Mouse (Mus musculus): ENCODE measurements around the gene Usb1.
"Not testable (repeated sequence)": the region's sequence is repeated elsewhere in the genome, so short reads cannot be mapped to it uniquely, and the experiment has no call there.

Gene Usb1

GRCm38 (mm10) chr8:95374429-95374828, 42.3 kb downstream of the Usb1 start:
- DNase-seq (ENCODE audit: low spot score in 2 of 2) = no peak

DNA sequence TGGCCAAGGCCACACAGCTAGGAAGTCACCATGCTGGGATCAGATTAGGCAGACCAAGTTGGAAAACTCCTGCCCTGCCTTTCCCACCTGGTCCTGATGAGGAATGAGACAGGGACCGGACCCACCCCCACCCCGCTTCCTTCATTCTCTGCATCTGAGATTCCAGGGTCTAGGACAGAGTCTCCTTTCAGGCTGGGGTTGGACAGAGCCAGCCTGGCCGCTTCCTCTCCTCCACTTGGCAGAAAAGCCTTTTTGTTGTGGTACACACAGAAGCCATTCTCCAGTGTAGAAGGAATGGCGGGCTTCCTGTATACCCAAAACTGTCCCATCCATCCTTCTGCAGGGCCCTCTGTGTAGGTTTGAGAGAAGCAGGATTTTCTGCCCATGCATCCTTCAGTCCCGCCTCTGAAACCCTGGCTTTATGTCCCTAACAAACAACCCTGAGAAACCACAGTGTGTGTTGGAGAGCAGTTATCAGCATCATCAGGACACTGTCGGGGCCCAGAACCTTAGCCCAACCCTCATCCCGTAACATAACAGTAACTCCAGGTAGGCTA, 43.4 kb downstream of the Usb1 start:
- no peak for DNase-seq (ENCODE audit: low spot score in 2 of 2)

DNA sequence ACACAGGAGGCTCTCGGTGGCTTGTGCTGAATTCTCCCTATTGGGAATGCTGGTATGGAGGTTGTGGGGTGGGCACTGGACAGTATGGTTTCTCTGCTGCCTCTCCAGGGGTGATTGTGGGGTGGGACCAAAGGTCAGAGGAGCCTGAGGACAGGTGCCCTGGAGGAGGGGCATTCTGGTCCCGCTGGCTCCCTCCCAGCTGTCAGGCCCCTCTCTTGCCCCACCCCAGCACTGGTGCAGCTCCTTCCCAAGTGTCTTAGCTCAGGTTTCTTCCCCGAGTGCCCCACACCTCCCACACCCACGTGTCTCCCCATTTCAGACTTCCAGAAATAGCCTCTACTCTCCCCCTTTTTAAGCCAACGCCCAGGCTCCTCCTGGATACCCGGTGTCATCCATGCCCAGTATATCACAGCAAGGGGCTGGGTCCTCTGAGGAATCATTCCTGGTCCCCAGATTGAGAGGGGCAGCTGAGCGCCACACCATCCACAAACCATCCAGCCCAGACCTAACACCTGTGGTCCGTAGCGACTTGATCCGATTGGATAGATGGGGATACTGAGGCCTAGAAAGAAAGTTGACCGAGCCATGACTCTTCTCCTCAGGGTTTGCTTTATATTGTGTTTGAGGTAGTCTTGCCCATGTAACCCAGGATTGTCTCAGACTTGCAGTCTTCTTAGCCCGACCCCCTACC, 44.4 kb downstream of the Usb1 start:
- DNase-seq (ENCODE audit: low spot score in 2 of 2) = no peak

DNA sequence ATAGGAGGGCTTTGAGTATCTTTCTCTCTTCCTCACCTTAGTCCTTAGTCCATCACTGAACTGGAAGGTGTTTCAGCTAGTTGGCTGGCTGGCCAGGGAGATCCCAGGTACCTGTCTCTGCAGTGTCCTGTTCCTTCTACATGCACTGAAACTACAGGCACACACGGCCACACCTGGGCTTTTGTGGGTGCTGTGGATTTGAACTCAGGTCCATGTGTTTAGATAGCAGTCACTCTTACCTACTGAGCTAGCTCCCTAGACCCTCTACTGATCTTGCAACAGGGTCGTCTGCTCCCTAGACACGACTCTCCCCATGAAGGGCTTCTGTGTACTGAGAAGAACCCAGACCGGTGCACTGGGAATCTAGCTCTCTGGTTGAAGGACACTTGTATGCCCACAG, 45.0 kb downstream of the Usb1 start:
- DNase-seq (ENCODE audit: low spot score in 2 of 2) = no peak

GRCm38 (mm10) chr8:95377863-95378291, 45.8 kb downstream of the Usb1 start:
- DNase-seq (ENCODE audit: low spot score in 2 of 2) = no peak

GRCm38 (mm10) chr8:95378928-95379327, 46.8 kb downstream of the Usb1 start:
- DNase-seq (ENCODE audit: low spot score in 2 of 2) = not testable (repeated sequence)

DNA sequence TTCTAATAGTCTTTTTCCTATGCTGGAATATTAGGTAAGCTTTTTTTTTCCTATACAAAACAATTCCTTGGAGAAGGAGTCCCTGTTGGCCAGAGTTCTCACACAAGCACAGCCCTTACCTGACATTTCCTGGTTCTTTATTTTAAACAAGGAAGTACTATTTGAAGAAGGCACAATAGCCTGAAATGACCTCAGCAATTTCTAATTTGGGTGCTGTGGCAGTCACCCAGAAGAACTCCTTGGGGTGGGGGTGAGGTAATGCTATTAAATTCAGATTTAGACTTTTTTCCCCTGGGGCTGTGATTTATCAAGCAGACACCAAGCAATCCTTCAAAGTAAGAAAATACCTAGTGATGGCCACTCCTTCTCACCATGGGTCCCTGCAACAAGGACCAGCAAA, 48.9 kb downstream of the Usb1 start:
- no peak for DNase-seq (ENCODE audit: low spot score in 2 of 2)

DNA sequence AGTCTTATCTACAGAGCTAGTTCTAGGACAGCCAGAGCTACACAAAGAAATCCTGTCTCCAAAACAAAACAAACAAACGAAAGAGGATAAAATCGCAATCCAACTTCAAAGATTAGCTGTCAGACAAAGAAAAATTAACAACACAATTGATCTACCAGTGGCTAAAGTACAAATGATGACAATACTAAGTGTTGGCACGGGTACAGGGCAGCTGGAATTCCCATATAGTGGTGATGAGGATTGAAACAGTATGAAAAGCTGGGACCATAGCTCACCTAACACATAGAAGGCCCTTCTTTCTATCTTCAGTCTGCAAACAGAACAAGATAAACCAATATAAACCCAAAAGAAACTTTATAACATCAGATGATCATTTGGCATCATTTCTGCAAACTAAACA, 49.5 kb downstream of the Usb1 start:
- DNase-seq (ENCODE audit: low spot score in 2 of 2) = no peak

DNA sequence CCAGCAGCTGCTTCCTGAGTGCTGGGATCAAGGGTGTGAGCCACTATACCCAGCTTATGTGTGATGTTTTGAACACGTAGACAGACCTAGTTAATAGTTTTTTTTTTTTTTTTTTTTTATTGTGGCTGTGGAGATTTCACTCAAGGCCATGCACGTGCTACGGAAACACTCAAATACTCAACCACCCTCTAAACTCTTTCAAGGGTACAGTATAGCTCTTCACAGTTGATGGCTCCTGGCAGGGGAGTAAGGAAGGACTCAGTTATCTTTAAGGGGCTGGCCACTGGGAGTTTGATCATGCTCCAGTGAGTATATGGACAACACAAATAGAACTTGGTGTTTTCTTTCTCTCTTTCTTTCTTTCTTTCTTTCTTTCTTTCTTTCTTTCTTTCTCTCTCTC, 52.4 kb downstream of the Usb1 start:
- DNase-seq (ENCODE audit: low spot score in 2 of 2) = no peak

DNA sequence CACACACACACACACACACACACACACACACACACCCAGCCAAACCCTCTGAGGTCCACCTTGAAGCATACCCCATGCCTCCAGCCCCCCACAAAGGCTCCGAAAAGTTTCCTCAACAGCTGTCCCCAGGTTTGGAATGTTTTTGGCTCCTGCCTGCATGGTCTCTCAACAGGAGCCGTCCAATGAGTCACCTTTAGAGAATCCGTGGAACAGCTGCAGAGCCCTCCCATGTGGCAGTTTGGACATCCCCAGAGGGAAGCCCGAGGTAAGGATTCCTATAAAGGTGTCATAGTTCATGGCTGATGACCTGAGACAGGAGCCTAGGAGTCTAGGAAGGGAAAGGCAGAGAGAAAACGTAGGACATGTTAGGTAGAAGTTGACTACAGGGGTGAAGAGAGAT, 54.0 kb downstream of the Usb1 start:
- no peak for DNase-seq (ENCODE audit: low spot score in 2 of 2)

GRCm38 (mm10) chr8:95387221-95387620, 55.1 kb downstream of the Usb1 start:
- no peak for DNase-seq (ENCODE audit: low spot score in 2 of 2)

DNA sequence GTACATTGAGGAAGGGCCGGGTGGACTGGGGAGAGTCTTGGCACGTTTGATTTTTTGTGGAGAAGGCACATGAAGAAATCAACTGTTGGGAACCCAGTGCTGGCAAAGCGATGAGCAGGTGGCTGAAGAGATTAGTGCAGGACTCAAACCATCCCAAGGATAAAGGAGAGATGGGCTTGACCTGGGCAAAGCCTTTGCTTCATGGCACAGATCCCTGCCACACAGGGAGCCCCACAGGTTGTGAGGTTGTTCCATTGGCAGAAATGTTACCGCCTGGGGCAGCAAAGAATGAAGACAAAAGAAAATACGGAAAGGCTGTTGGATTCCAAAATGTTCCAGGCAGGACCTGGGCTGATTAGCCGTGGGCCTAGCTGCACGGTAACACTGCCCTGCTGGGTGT, 55.9 kb downstream of the Usb1 start:
- no peak for DNase-seq (ENCODE audit: low spot score in 2 of 2)

GRCm38 (mm10) chr8:95390312-95390711, 58.2 kb downstream of the Usb1 start:
- no peak for DNase-seq (ENCODE audit: low spot score in 2 of 2)

- DNase-seq (ENCODE audit: low spot score in 2 of 2) = no peak
Observed at GRCm38 (mm10) chr8:95391101-95391500, 59.0 kb downstream of the Usb1 start.

DNA sequence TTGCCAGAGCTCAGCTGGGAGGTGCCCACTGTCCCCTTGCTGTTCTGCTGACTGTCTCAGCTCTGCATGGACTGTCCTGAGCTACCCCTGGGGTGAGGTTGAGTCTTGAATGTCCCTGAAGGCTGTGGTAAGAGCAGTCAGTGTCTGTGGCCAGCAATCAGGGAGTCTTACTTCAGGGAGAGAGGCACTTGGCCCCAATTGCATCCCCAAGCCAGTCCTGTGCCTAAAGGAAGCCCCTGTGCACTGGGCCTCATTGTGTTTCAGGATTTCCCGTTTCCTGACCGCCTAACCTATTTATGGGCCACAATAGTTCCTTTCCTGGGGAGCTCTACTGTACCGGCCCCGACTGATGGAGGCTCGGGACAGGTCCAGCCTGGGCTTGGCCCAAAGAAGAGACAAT, 60.5 kb downstream of the Usb1 start:
- no peak for DNase-seq (ENCODE audit: low spot score in 2 of 2)

GRCm38 (mm10) chr8:95395186-95395918, 63.3 kb downstream of the Usb1 start:
- no peak for DNase-seq (ENCODE audit: low spot score in 2 of 2)

- no peak for DNase-seq (ENCODE audit: low spot score in 2 of 2)
Observed at GRCm38 (mm10) chr8:95396752-95397151, 64.7 kb downstream of the Usb1 start.

Data from spleen, postnatal 4 days (tissue).